Mouse (Mus musculus): ENCODE data around the gene Kmt5b.

DNA sequence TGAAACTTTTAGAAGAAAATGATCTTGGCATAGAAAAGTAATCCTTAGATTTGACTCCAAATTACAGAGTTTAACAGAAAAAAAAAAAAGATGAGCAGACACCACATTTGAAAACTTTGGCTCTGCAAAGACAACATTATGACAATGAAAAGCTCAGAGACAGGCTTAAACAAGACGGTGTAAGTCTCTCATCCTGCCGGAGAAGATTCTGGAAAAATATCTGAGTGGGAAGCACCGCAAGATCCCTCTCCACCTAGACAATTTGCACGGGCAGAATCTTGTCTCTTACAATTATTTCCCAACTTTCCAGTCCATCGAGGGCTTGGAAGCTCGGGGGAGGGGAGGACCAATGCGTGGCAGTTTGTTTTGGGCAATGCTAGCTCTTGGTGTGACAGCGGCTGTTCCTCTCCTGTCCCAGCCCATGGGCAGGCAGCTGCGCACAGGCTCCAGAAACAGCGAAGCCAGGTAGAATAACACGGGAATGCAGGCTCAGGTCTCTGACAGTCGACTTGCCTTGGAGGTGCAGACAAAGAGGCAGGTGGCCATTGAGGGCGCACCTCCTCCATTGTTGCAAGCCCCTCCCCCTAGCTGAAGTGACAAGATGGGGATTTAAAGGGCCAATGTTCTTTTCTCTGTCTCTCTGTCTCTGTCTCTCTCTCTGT, 23.2 kb upstream of the Kmt5b start:
- TF ChIP-seq CTCF (IDR thresholded peaks at IDR 0.05; ENCODE audit: low read depth) (peak; percentile 23), EP300 (IDR thresholded peaks at IDR 0.05; ENCODE audit: low read depth) (no peak)

All from liver, postnatal 0 days (tissue).